Mouse (Mus musculus): Measurements from ENCODE around the gene Shh.

DNA sequence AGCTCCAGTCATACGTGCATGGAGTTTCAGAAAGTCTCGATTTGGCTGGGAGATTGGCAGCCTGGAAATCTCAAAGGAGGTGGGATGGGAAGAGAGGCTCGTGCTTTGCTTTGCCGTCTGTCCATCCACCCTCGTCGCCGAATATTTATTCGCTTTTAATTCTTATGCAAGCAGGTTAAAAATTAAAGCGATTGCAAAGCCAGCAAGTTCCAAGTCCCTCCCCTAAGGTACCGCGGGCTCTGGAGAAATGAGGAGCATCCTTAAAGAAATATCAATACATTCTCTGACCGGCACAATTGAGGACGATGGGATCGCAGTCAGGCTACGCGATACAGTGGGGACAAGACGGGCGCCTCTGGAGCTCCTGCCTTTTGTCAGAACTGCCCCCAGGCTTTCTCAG lies 1.5 kb downstream of the Shh start:
- no peak for TF ChIP-seq GATA1 (IDR thresholded peaks at IDR 0.05; ENCODE audit: borderline replicate concordance, low read length)
- TF ChIP-seq FLI1 (IDR thresholded peaks at IDR 0.05; ENCODE audit: low read length): no peak
